Mouse (Mus musculus): Measurements from ENCODE around the gene Cbln3. TPM values are rescaled to one million over a fixed set of nuclear protein-coding genes. Genes with fewer than 3 reads are reported as not detected.
A peak's percentile ranks its signal among the peaks of the same experiment; 100 is the strongest.

Cbln3 gene
- polyA plus RNA-seq, 1 experiment from 2014 or later = 0.13 TPM

DNA sequence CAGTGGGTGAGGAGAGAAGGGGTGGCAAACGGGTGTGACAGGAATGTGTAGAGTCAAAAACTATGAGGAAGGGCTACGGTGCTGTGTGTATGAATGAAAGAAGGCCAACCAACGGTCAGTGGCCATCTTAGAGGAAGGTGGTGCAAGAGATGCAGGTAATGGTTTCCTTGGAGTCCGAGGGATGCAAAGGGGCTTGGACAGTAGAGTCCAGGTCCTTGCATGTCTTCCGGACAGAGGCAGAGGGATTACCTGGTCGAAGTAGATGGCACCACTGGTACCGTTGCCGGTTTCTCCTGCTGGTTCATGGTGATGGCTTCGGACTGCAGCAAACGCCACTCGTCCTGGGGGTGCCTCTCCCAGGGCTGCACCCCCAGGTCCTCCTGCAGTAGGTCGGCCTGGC is 529 bp downstream of the Cbln3 start:
- H3K9ac ChIP-seq (ENCODE audit: low read length) = no peak overlapping the region
- ATAC-seq (ENCODE audit: insufficient read depth, low FRiP score, low TSS enrichment) (no peak), DNase-seq (ENCODE audit: low spot score) (no peak)
- H3K4me1 ChIP-seq (ENCODE audit: control insufficient read depth, insufficient read depth, low read length) = peaks cover 9% of the 10 kb centered on the region; the same call in 1 of the 2 replicates
- H3K27me3 ChIP-seq (ENCODE audit: control insufficient read depth, insufficient read depth, low read length) = no peaks in the 10 kb centered on the region
- 0 out of 2 replicates have a peak overlapping the region, but pooled peaks have one; percentile 17 for H3K27ac ChIP-seq (ENCODE audit: low read depth, low read length)
- H3K4me3 ChIP-seq (ENCODE audit: low read depth, low read length) = no peak overlapping the region
- no peaks in the 10 kb centered on the region for H3K9me3 ChIP-seq (ENCODE audit: control insufficient read depth, low read length)
- no peaks in the 10 kb centered on the region for H3K36me3 ChIP-seq (ENCODE audit: control insufficient read depth, insufficient read depth, low read length)
- no peak overlapping the region for H3K4me2 ChIP-seq (ENCODE audit: low read depth)
- WGBS = 90% methylated on average over 12 of the region's 12 CpGs

GRCm38 (mm10) chr14:55883149-55883661 is 987 bp downstream of the Cbln3 start:
- H3K4me3 ChIP-seq (ENCODE audit: low read depth, low read length) = no peak overlapping the region
- ATAC-seq (ENCODE audit: insufficient read depth, low FRiP score, low TSS enrichment) (no peak), DNase-seq (ENCODE audit: low spot score) (no peak)
- no peak overlapping the region for H3K9ac ChIP-seq (ENCODE audit: low read length)
- H3K4me1 ChIP-seq (ENCODE audit: control insufficient read depth, insufficient read depth, low read length) = peaks cover 11% of the 10 kb centered on the region; the same call in 1 of the 2 replicates
- no peaks in the 10 kb centered on the region for H3K27me3 ChIP-seq (ENCODE audit: control insufficient read depth, insufficient read depth, low read length)
- H3K9me3 ChIP-seq (ENCODE audit: control insufficient read depth, low read length) = no peaks in the 10 kb centered on the region
- H3K27ac ChIP-seq (ENCODE audit: low read depth, low read length) = no peak overlapping the region
- no peak overlapping the region for H3K4me2 ChIP-seq (ENCODE audit: low read depth)
- WGBS = 92% methylated on average over 13 of the region's 13 CpGs
- H3K36me3 ChIP-seq (ENCODE audit: control insufficient read depth, insufficient read depth, low read length) = no peaks in the 10 kb centered on the region

DNA sequence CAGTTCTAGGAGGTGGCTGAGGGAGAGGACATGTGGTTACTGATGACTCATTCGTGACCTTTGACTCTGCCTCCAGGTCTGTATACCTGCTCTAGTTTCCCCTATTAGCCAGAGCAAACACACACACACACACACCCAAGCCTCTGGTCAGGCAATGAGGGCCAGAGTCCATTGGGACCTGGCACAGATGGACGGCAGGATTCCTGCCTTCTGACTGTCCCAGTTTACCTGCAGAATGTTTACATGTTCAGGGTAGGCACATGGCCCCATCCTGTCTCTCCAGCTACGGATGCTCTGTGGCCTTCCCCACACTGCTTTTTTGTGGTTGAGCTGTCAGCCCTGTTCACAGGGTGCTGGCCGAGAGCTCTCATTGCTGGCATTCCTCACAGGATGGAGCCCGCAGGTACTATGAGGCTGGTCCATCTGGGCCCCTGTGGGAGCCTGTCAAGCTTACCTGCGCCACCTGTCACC is 2.0 kb downstream of the Cbln3 start:
- Histone ChIP-seq H3K9me3 (ENCODE audit: control insufficient read depth, low read length) (no peaks in the 10 kb centered on the region), H3K9ac (ENCODE audit: low read length) (no peak overlapping the region), H3K4me2 (ENCODE audit: low read depth) (no peak overlapping the region), H3K36me3 (ENCODE audit: control insufficient read depth, insufficient read depth, low read length) (no peaks in the 10 kb centered on the region), H3K27ac (ENCODE audit: low read depth, low read length) (no peak overlapping the region), H3K27me3 (ENCODE audit: control insufficient read depth, insufficient read depth, low read length) (no peaks in the 10 kb centered on the region), H3K4me3 (ENCODE audit: low read depth, low read length) (no peak overlapping the region), H3K4me1 (ENCODE audit: control insufficient read depth, insufficient read depth, low read length) (peaks cover 11% of the 10 kb centered on the region; the same call in 1 of the 2 replicates)
- ATAC-seq (ENCODE audit: insufficient read depth, low FRiP score, low TSS enrichment) (no peak), DNase-seq (ENCODE audit: low spot score) (no peak)
- WGBS = 78% methylated on average over 6 of the region's 6 CpGs

- ATAC-seq (ENCODE audit: insufficient read depth, low FRiP score, low TSS enrichment) (no peak), DNase-seq (ENCODE audit: low spot score) (no peak)
- WGBS = 84% methylated on average over 8 of the region's 8 CpGs
- Histone ChIP-seq H3K4me3 (ENCODE audit: low read depth, low read length) (no peak overlapping the region), H3K9me3 (ENCODE audit: control insufficient read depth, low read length) (no peaks in the 10 kb centered on the region), H3K27ac (ENCODE audit: low read depth, low read length) (no peak overlapping the region), H3K36me3 (ENCODE audit: control insufficient read depth, insufficient read depth, low read length) (no peaks in the 10 kb centered on the region), H3K4me2 (ENCODE audit: low read depth) (no peak overlapping the region), H3K4me1 (ENCODE audit: control insufficient read depth, insufficient read depth, low read length) (peaks cover 11% of the 10 kb centered on the region; the same call in 1 of the 2 replicates), H3K27me3 (ENCODE audit: control insufficient read depth, insufficient read depth, low read length) (no peaks in the 10 kb centered on the region), H3K9ac (ENCODE audit: low read length) (no peak overlapping the region)
These were observed 3.2 kb downstream of the Cbln3 start for GRCm38 (mm10) chr14:55880982-55881381.

- DNase-seq (ENCODE audit: low spot score) = peak; percentile 65
- no peak for ATAC-seq (ENCODE audit: insufficient read depth, low FRiP score, low TSS enrichment)
- WGBS = 52% methylated on average over 1 of the region's 1 CpGs
These were observed 4.6 kb downstream of the Cbln3 start for GRCm38 (mm10) chr14:55879623-55880022.

GRCm38 (mm10) chr14:55878316-55878940 is 5.8 kb downstream of the Cbln3 start:
- WGBS = 36% methylated on average over 7 of the region's 7 CpGs
- no peaks in the 10 kb centered on the region for H3K27me3 ChIP-seq (ENCODE audit: control insufficient read depth, insufficient read depth, low read length)
- no peaks in the 10 kb centered on the region for H3K9me3 ChIP-seq (ENCODE audit: control insufficient read depth, low read length)
- no peak overlapping the region for H3K9ac ChIP-seq (ENCODE audit: low read length)
- H3K27ac ChIP-seq (ENCODE audit: low read depth, low read length) = no peak overlapping the region
- H3K4me2 ChIP-seq (ENCODE audit: low read depth) = no peak overlapping the region
- ATAC-seq (ENCODE audit: insufficient read depth, low FRiP score, low TSS enrichment) (no peak), DNase-seq (ENCODE audit: low spot score) (no peak)
- H3K4me3 ChIP-seq (ENCODE audit: low read depth, low read length) = no peak overlapping the region
- H3K4me1 ChIP-seq (ENCODE audit: control insufficient read depth, insufficient read depth, low read length) = peaks cover 9% of the 10 kb centered on the region; the same call in 1 of the 2 replicates
- H3K36me3 ChIP-seq (ENCODE audit: control insufficient read depth, insufficient read depth, low read length) = no peaks in the 10 kb centered on the region

More at GRCm38 (mm10) chr14:55879623-55880022, 4.6 kb downstream of the Cbln3 start:
- H3K4me1 ChIP-seq (ENCODE audit: control insufficient read depth, insufficient read depth, low read length) = peaks cover 5% of the 10 kb centered on the region; the same call in 1 of the 2 replicates
- H3K27me3 ChIP-seq (ENCODE audit: control insufficient read depth, insufficient read depth, low read length) = no peaks in the 10 kb centered on the region
- H3K9ac ChIP-seq (ENCODE audit: low read length) = no peak overlapping the region
- no peak overlapping the region for H3K27ac ChIP-seq (ENCODE audit: low read depth, low read length)
- H3K4me2 ChIP-seq (ENCODE audit: low read depth) = no peak overlapping the region
- no peaks in the 10 kb centered on the region for H3K36me3 ChIP-seq (ENCODE audit: control insufficient read depth, insufficient read depth, low read length)
- H3K9me3 ChIP-seq (ENCODE audit: control insufficient read depth, low read length) = no peaks in the 10 kb centered on the region
- H3K4me3 ChIP-seq (ENCODE audit: low read depth, low read length) = no peak overlapping the region

GRCm38 (mm10) chr14:55877469-55878315 is 6.5 kb downstream of the Cbln3 start:
- Histone ChIP-seq H3K36me3 (ENCODE audit: control insufficient read depth, insufficient read depth, low read length) (no peaks in the 10 kb centered on the region), H3K9me3 (ENCODE audit: control insufficient read depth, low read length) (no peaks in the 10 kb centered on the region), H3K27ac (ENCODE audit: low read depth, low read length) (no peak overlapping the region), H3K4me3 (ENCODE audit: low read depth, low read length) (no peak overlapping the region), H3K27me3 (ENCODE audit: control insufficient read depth, insufficient read depth, low read length) (no peaks in the 10 kb centered on the region), H3K9ac (ENCODE audit: low read length) (no peak overlapping the region), H3K4me2 (ENCODE audit: low read depth) (no peak overlapping the region), H3K4me1 (ENCODE audit: control insufficient read depth, insufficient read depth, low read length) (peaks cover 9% of the 10 kb centered on the region; the same call in 1 of the 2 replicates)
- ATAC-seq (ENCODE audit: insufficient read depth, low FRiP score, low TSS enrichment) = no peak
- DNase-seq (ENCODE audit: low spot score) = no peak
- whole genome bisulfite sequencing = 27% methylated on average over 14 of the region's 14 CpGs

- peak overlapping the region; percentile 30 for H3K4me2 ChIP-seq (ENCODE audit: low read depth)
- 0 out of 2 replicates have a peak overlapping the region, but pooled peaks have one; percentile 20 for H3K27ac ChIP-seq (ENCODE audit: low read depth, low read length)
- peak overlapping the region; percentile 37 for H3K9ac ChIP-seq (ENCODE audit: low read length)
- H3K9me3 ChIP-seq (ENCODE audit: control insufficient read depth, low read length) = no peaks in the 10 kb centered on the region
- WGBS = 15% methylated on average over 30 of the region's 30 CpGs
- peak; percentile 87 for DNase-seq (ENCODE audit: low spot score)
- no peaks in the 10 kb centered on the region for H3K27me3 ChIP-seq (ENCODE audit: control insufficient read depth, insufficient read depth, low read length)
- ATAC-seq (ENCODE audit: insufficient read depth, low FRiP score, low TSS enrichment) = peak; percentile 69
- H3K36me3 ChIP-seq (ENCODE audit: control insufficient read depth, insufficient read depth, low read length) = peaks cover 16% of the 10 kb centered on the region
- no peak overlapping the region for H3K4me3 ChIP-seq (ENCODE audit: low read depth, low read length)
- H3K4me1 ChIP-seq (ENCODE audit: control insufficient read depth, insufficient read depth, low read length) = peaks cover 9% of the 10 kb centered on the region; the same call in 1 of the 2 replicates
These were observed 10.2 kb downstream of the Cbln3 start for GRCm38 (mm10) chr14:55873714-55874683.
